ENCODE assay signal across 25 mouse cellular contexts in the genomic region with DNA sequence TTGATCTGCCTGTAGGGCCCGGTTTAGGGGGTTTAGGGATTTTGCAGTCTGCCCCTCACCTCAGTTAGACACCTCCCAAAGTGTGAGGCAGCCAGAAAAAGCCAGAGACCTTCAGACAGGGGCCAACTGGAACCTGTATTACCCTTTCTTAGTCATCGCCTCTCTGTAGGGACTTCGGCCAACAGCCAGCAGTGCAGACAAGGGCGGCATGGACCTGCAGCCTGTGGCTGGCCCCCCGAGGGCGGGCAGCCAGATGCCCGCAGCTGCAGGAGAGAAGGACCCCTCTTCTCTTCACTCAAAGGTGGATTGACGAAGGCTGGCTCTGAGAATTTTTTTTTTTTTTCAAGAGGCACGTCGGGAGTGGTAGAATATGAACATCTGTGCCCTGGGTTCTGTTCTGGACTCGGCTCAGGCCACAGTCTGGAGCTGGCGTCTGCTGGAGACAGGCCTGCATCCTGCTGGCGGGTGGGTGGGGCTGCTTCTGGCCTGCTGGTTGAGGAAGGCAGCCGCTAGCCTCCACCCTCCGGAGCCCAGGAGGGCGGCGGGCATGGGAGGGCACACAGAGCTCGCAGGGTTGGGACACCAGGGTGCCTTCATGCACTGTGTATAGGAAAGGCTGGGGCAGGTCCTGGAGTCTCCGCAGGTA. TPM values are rescaled to one million over a fixed set of nuclear protein-coding genes. Genes with fewer than 3 reads are reported as not detected.
DNase-seq lines count a peak whose midpoint lies in the region; ATAC-seq and TF ChIP-seq lines count a peak whose summit lies in the region.
"Had no signal": no experiment of that assay in that cellular context is flagged by ENCODE, and none has a peak within 500 bp of the region (broad histone marks: within the 10 kb centered on the region; RNA-seq: fewer than 3 reads in every experiment).

No protein-coding gene starts in this region.

- H3K4me3 ChIP-seq in heart, embryonic 12.5 days = no peak overlapping the region
- H3K4me3 ChIP-seq in heart, embryonic 11.5 days (ENCODE audit: low read depth, low read length) = no peak overlapping the region
- peak overlapping the region; percentile 2 to 36; a peak in 2 of 4 replicates for H3K4me3 ChIP-seq in ES-E14 (ENCODE audit: insufficient read depth in 1 of 2, low read depth in 1 of 2, low read length in 2 of 2, poor library complexity in 1 of 2, severe bottlenecking in 1 of 2)
- H3K4me3 ChIP-seq: embryonic facial prominence, embryonic 12.5 days; forebrain, embryonic 10.5 days; hindbrain, embryonic 10.5 days; layer of hippocampus, adult 2 months had no signal

- no peak overlapping the region for H3K27ac ChIP-seq in heart, embryonic 12.5 days (ENCODE audit: poor library complexity, severe bottlenecking)
- no peak overlapping the region for H3K27ac ChIP-seq in heart, embryonic 11.5 days (ENCODE audit: low read depth, low read length)
- no peak overlapping the region for H3K27ac ChIP-seq in ES-E14 (ENCODE audit: insufficient read depth, low read depth, low read length, poor library complexity, severe bottlenecking)
- H3K27ac ChIP-seq: embryonic facial prominence, embryonic 12.5 days; forebrain, embryonic 10.5 days; hindbrain, embryonic 10.5 days; layer of hippocampus, adult 2 months had no signal

- H3K36me3 ChIP-seq in heart, embryonic 12.5 days = no peaks in the 10 kb centered on the region
- H3K36me3 ChIP-seq in heart, embryonic 11.5 days (ENCODE audit: control insufficient read depth, insufficient read depth, low read length) = no peaks in the 10 kb centered on the region
- no peaks in the 10 kb centered on the region for H3K36me3 ChIP-seq in ES-E14 (ENCODE audit: control insufficient read depth, insufficient read depth, low read length, poor library complexity, severe bottlenecking)
- H3K36me3 ChIP-seq: embryonic facial prominence, embryonic 12.5 days; forebrain, embryonic 10.5 days; hindbrain, embryonic 10.5 days had no signal

- H3K9ac ChIP-seq in heart, embryonic 12.5 days = no peak overlapping the region
- no peak overlapping the region for H3K9ac ChIP-seq in heart, embryonic 11.5 days (ENCODE audit: low read depth, low read length)
- H3K9ac ChIP-seq in ES-E14 (ENCODE audit: insufficient read depth, low read depth, low read length, poor library complexity, severe bottlenecking) = no peak overlapping the region
- H3K9ac ChIP-seq: embryonic facial prominence, embryonic 12.5 days had no signal

- no peaks in the 10 kb centered on the region for H3K9me3 ChIP-seq in heart, embryonic 12.5 days (replicated peaks)
- H3K9me3 ChIP-seq in heart, embryonic 11.5 days (replicated peaks; ENCODE audit: control insufficient read depth, low read length) = no peaks in the 10 kb centered on the region
- no peaks in the 10 kb centered on the region for H3K9me3 ChIP-seq in ES-E14 (ENCODE audit: control insufficient read depth, insufficient read depth, low read depth, low read length)
- H3K9me3 ChIP-seq: embryonic facial prominence, embryonic 12.5 days; forebrain, embryonic 10.5 days; hindbrain, embryonic 10.5 days had no signal

- ATAC-seq in heart, embryonic 12.5 days (ENCODE audit: insufficient number of reproducible peaks, low FRiP score) = peak; percentile 51; the same call in 1 of the 2 replicates
- no peak for ATAC-seq in heart, embryonic 11.5 days (replicated peaks; ENCODE audit: insufficient number of reproducible peaks, low FRiP score, low TSS enrichment)
- ATAC-seq in erythroid progenitor cell, adult 5-6 weeks (replicated peaks; ENCODE audit: low FRiP score, poor library complexity, severe bottlenecking) = peak; percentile 78
- peak; percentile 23; the same call in 1 of the 2 replicates for ATAC-seq in megakaryocyte progenitor cell, adult 5-6 weeks (replicated peaks; ENCODE audit: poor library complexity)
- ATAC-seq: hindbrain, embryonic 16.5 days; intestine, embryonic 16.5 days; lung, postnatal 0 days had no signal

- in situ Hi-C loops in ES-E14 (cut with MboI; ENCODE audit: low sequenced_read_pairs in 2 of 2, unreplicated experiment in 2 of 2) = loop anchor here in 1 of 2 experiments (25.0 kb wide), 1 partner anchor 423 kb away; no protein-coding TSS in a partner anchor

- 54% methylated on average over 19 of the region's 19 CpGs for WGBS in heart, embryonic 12.5 days
- WGBS in heart, embryonic 11.5 days (ENCODE audit: insufficient replicate concordance) = 49% methylated on average over 19 of the region's 19 CpGs

- no peak for DNase-seq in ES-E14 (ENCODE audit: low read depth, low spot score)
- DNase-seq in lung, adult 18-20 months = no peak
- DNase-seq in retina, embryonic 14.5 days (ENCODE audit: low spot score) = no peak
- DNase-seq: adrenal gland, postnatal 10 days; cerebellum, adult 9-10 months; heart, postnatal 10 days; kidney, adult 9 months; kidney, postnatal 25 days; layer of hippocampus, postnatal 36 days; midbrain, embryonic 14.5 days; retina, postnatal 1 day; right cerebral cortex, postnatal 25 days; spleen, adult 18-20 months; thymus, postnatal 14 days had no signal

- H3K27me3 ChIP-seq in heart, embryonic 12.5 days (replicated peaks) = peaks cover 6% of the 10 kb centered on the region; the same call in 1 of the 2 replicates
- peaks cover 5% of the 10 kb centered on the region; the same call in 1 of the 2 replicates for H3K27me3 ChIP-seq in heart, embryonic 11.5 days (ENCODE audit: control insufficient read depth, insufficient read depth, low read length)
- H3K27me3 ChIP-seq: embryonic facial prominence, embryonic 12.5 days had no signal

- H3K4me2 ChIP-seq in heart, embryonic 12.5 days = no peak overlapping the region
- no peak overlapping the region for H3K4me2 ChIP-seq in heart, embryonic 11.5 days
- H3K4me2 ChIP-seq: embryonic facial prominence, embryonic 12.5 days had no signal

- H3K4me1 ChIP-seq in heart, embryonic 12.5 days (replicated peaks) = no peaks in the 10 kb centered on the region
- no peaks in the 10 kb centered on the region for H3K4me1 ChIP-seq in heart, embryonic 11.5 days (ENCODE audit: control insufficient read depth, insufficient read depth, low read length)
- H3K4me1 ChIP-seq in ES-E14 (ENCODE audit: control insufficient read depth in 2 of 2, insufficient read depth in 2 of 2, low read length in 2 of 2, poor library complexity in 1 of 2) = no peaks in the 10 kb centered on the region
- H3K4me1 ChIP-seq: embryonic facial prominence, embryonic 12.5 days; forebrain, embryonic 10.5 days; hindbrain, embryonic 10.5 days had no signal

TF ChIP-seq in ES-E14, 5 proteins besides CTCF, POLR2A, EP300 and RAD21:
- no peak for TF ChIP-seq CHD2 (IDR thresholded peaks at IDR 0.05; ENCODE audit: low read depth, low read length)
- no peak for TF ChIP-seq ZC3H11A (IDR thresholded peaks at IDR 0.05; ENCODE audit: borderline replicate concordance, low read depth, low read length)

RNA-seq across cellular contexts. Expression of a gene that starts 25.9 kb away (rescaled TPM):
- polyA plus RNA-seq in heart, embryonic 12.5 days (2016; fragmentation: Nextera tagmentation; extraction: Ambion mirVana) = 0.63 and 0.72 TPM in 2 replicates
- 0.54 and 1.2 TPM in 2 replicates for polyA plus RNA-seq in heart, embryonic 11.5 days (2014; fragmentation: Nextera tagmentation; extraction: Ambion mirVana)
- total RNA-seq in ES-E14 (2012; rRNA removed) = 1.6 and 3.2 TPM in 2 replicates
- total RNA-seq in erythroid progenitor cell, adult 5-6 weeks (2015; ENCODE audit: low replicate concordance) = 649 and 766 TPM in 2 replicates
- 322 and 333 TPM in 2 replicates for total RNA-seq in erythroid progenitor cell, adult 5-6 weeks (2017; ENCODE audit: low replicate concordance)
- total RNA-seq in megakaryocyte progenitor cell, adult 5-6 weeks (2015) = 25.3 and 35.0 TPM in 2 replicates
- 7.7 and 8.0 TPM in 2 replicates for total RNA-seq in megakaryocyte progenitor cell, adult 5-6 weeks (2017)

RNA-seq across cellular contexts. Expression of a gene that starts 43.4 kb away (rescaled TPM):
- polyA plus RNA-seq in heart, embryonic 12.5 days (2016; fragmentation: Nextera tagmentation; extraction: Ambion mirVana) = 34.2 and 36.3 TPM in 2 replicates
- 27.5 and 33.8 TPM in 2 replicates for polyA plus RNA-seq in heart, embryonic 11.5 days (2014; fragmentation: Nextera tagmentation; extraction: Ambion mirVana)
- total RNA-seq in ES-E14 (2012; rRNA removed) = 104 and 146 TPM in 2 replicates
- total RNA-seq in erythroid progenitor cell, adult 5-6 weeks (2015; ENCODE audit: low replicate concordance) = 5.9 and 6.5 TPM in 2 replicates
- total RNA-seq in erythroid progenitor cell, adult 5-6 weeks (2017; ENCODE audit: low replicate concordance) = 5.1 and 9.4 TPM in 2 replicates
- 14.8 and 15.1 TPM in 2 replicates for total RNA-seq in megakaryocyte progenitor cell, adult 5-6 weeks (2015)
- 39.7 and 46.6 TPM in 2 replicates for total RNA-seq in megakaryocyte progenitor cell, adult 5-6 weeks (2017)

Comparison
In these comparisons a context has a peak if more than half of its experiments do, and no peak if none do; other contexts are left out.
1. H3K4me3 ChIP-seq: peak in ES-E14 (2 of 2); none in heart, embryonic 12.5 days (single experiment) and heart, embryonic 11.5 days (single experiment).
2. RNA of a gene that starts 25.9 kb away (total RNA-seq): 322 to 766 TPM in erythroid progenitor cell, adult 5-6 weeks; 7.7 to 35.0 TPM in megakaryocyte progenitor cell, adult 5-6 weeks and 1.6 to 3.2 TPM in ES-E14; every median in the first group is over 4 times any median in the second.